Mouse (Mus musculus): ENCODE data around the gene Mdc1.
A peak's percentile ranks its signal among the peaks of the same experiment; 100 is the strongest.

Mdc1 gene

GRCm38 (mm10) chr17:35841076-35841950, at the start of gene Mdc1:
Gene Mdc1, plus strand, starts transcription at chr17:35841515.
- peak; percentile 100 for DNase-seq (ENCODE audit: low spot score)

- DNase-seq (ENCODE audit: low spot score), result no peak
Observed at GRCm38 (mm10) chr17:35792837-35793236, 48.5 kb upstream of the Mdc1 start.

- no peak for DNase-seq (ENCODE audit: low spot score)
Observed at GRCm38 (mm10) chr17:35795099-35795498, 46.2 kb upstream of the Mdc1 start.

- no peak for DNase-seq (ENCODE audit: low spot score)
Observed at GRCm38 (mm10) chr17:35795656-35796055, 45.7 kb upstream of the Mdc1 start.

GRCm38 (mm10) chr17:35796835-35797234, 44.5 kb upstream of the Mdc1 start:
- no peak for DNase-seq (ENCODE audit: low spot score)

- DNase-seq (ENCODE audit: low spot score), result no peak
Observed at GRCm38 (mm10) chr17:35800905-35801304, 40.4 kb upstream of the Mdc1 start.

- DNase-seq (ENCODE audit: low spot score), result no peak
Observed at GRCm38 (mm10) chr17:35803020-35803419, 38.3 kb upstream of the Mdc1 start.

- DNase-seq (ENCODE audit: low spot score), result peak; percentile 54
Observed at GRCm38 (mm10) chr17:35803858-35804399, 37.4 kb upstream of the Mdc1 start.

GRCm38 (mm10) chr17:35808073-35808472, 33.2 kb upstream of the Mdc1 start:
- no peak for DNase-seq (ENCODE audit: low spot score)

GRCm38 (mm10) chr17:35809395-35809794, 31.9 kb upstream of the Mdc1 start:
- DNase-seq (ENCODE audit: low spot score), result no peak

GRCm38 (mm10) chr17:35810900-35811648, 30.2 kb upstream of the Mdc1 start:
- no peak for DNase-seq (ENCODE audit: low spot score)

- no peak for DNase-seq (ENCODE audit: low spot score)
Observed at GRCm38 (mm10) chr17:35812307-35812706, 29.0 kb upstream of the Mdc1 start.

GRCm38 (mm10) chr17:35812736-35813135, 28.6 kb upstream of the Mdc1 start:
- no peak for DNase-seq (ENCODE audit: low spot score)

- no peak for DNase-seq (ENCODE audit: low spot score)
Observed at GRCm38 (mm10) chr17:35813245-35813647, 28.1 kb upstream of the Mdc1 start.

GRCm38 (mm10) chr17:35813653-35814052, 27.7 kb upstream of the Mdc1 start:
- no peak for DNase-seq (ENCODE audit: low spot score)

GRCm38 (mm10) chr17:35814678-35815077, 26.6 kb upstream of the Mdc1 start:
- DNase-seq (ENCODE audit: low spot score), result peak; percentile 80

- no peak for DNase-seq (ENCODE audit: low spot score)
Observed at GRCm38 (mm10) chr17:35815836-35816235, 25.5 kb upstream of the Mdc1 start.

- DNase-seq (ENCODE audit: low spot score), result no peak
Observed at GRCm38 (mm10) chr17:35816686-35817085, 24.6 kb upstream of the Mdc1 start.

- DNase-seq (ENCODE audit: low spot score), result no peak
Observed at GRCm38 (mm10) chr17:35817226-35817625, 24.1 kb upstream of the Mdc1 start.

GRCm38 (mm10) chr17:35820111-35820510, 21.2 kb upstream of the Mdc1 start:
- no peak for DNase-seq (ENCODE audit: low spot score)

GRCm38 (mm10) chr17:35821439-35822430, 19.6 kb upstream of the Mdc1 start, which contains the start of gene Ier3:
Gene Ier3, plus strand, starts transcription at chr17:35821684.
- peak; percentile 93 for DNase-seq (ENCODE audit: low spot score)
